Mouse (Mus musculus) liver, embryonic 14.5 days (tissue): ENCODE results near the gene Ston2.

Experiments used
- CTCF ChIP-seq: IDR thresholded peaks from 2 replicates; pipeline ENCODE4 v1.5.1; 2016; ENCODE audit warnings: antibody characterized with exemption, low read depth, control low read depth
- EP300 ChIP-seq: IDR thresholded peaks from 2 replicates; pipeline ENCODE4 v1.6.1; 2016; ENCODE audit warnings: antibody characterized with exemption, low read depth

DNA sequence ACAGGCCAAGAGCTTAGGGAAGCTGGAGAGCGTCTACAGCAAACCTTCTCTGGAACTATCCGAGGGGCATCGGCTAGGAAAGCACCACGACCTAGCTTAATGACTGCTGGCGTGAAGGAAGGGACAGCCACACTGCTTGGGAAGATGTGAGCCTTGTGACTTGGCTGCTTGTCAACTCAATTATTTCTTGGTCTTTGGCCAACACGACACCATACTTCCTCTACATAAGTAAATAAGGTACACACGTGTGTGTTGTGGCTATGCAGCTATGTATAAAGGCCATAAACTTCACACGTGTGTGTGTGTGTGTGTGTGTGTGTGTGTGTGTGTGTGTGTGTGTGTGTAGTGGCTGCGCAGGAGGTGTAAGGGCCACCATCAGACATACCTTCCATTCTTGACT lies 112.2 kb downstream of the Ston2 start:
- TF ChIP-seq CTCF (no peak), EP300 (no peak)
